10 mouse cellular contexts compared by ENCODE assay signal in the genomic region with DNA sequence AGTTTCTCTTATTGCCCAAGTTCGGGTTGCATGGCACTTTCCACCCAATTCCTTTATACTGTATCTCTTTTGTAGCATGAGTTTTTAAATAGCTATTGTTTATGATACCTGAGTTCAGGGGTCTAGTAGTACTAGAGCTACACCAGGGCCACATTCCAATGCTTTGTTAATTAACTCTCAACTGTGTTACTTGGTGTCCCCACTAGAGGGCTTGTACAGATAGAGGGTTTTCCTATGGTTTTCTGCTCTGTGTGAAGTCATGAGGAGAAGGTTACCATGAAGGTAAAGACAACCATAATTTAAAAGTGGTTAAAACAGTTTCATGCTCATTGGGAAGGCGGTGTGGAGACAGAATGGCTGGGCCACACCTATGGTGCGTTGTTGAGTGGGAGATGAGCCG.
DNase-seq lines count a peak whose midpoint lies in the region; ATAC-seq lines count a peak whose summit lies in the region.
"Had no signal": no experiment of that assay in that cellular context is flagged by ENCODE, and none has a peak within 500 bp of the region (broad histone marks: within the 10 kb centered on the region; RNA-seq: fewer than 3 reads in every experiment).

No protein-coding gene starts in this region.

- H3K4me2 ChIP-seq in midbrain, embryonic 11.5 days, result no peak overlapping the region
- H3K4me2 ChIP-seq in midbrain, embryonic 16.5 days (ENCODE audit: low read length), result no peak overlapping the region
- H3K4me2 ChIP-seq: hindbrain, embryonic 12.5 days; limb, embryonic 15.5 days had no signal

- H3K9me3 ChIP-seq in midbrain, embryonic 11.5 days (ENCODE audit: control insufficient read depth, low read length), result no peaks in the 10 kb centered on the region
- H3K9me3 ChIP-seq in midbrain, embryonic 16.5 days (replicated peaks; ENCODE audit: control insufficient read depth, low read length, poor library complexity, severe bottlenecking), result no peaks in the 10 kb centered on the region
- H3K9me3 ChIP-seq: hindbrain, embryonic 12.5 days; limb, embryonic 15.5 days had no signal

- no peak overlapping the region for H3K4me3 ChIP-seq in midbrain, embryonic 11.5 days (ENCODE audit: low read depth, low read length)
- no peak overlapping the region for H3K4me3 ChIP-seq in midbrain, embryonic 16.5 days (ENCODE audit: low read depth, low read length)
- H3K4me3 ChIP-seq: hindbrain, embryonic 12.5 days; limb, embryonic 15.5 days had no signal

- no peaks in the 10 kb centered on the region for H3K27me3 ChIP-seq in midbrain, embryonic 11.5 days (ENCODE audit: control insufficient read depth, insufficient read depth, low read length)
- no peaks in the 10 kb centered on the region for H3K27me3 ChIP-seq in midbrain, embryonic 16.5 days (ENCODE audit: control insufficient read depth, insufficient read depth, low read depth, low read length)
- H3K27me3 ChIP-seq: hindbrain, embryonic 12.5 days; limb, embryonic 15.5 days had no signal

- H3K27ac ChIP-seq in midbrain, embryonic 11.5 days (ENCODE audit: low read depth, low read length), result no peak overlapping the region
- no peak overlapping the region for H3K27ac ChIP-seq in midbrain, embryonic 16.5 days (ENCODE audit: low read length)
- H3K27ac ChIP-seq: hindbrain, embryonic 12.5 days; limb, embryonic 15.5 days had no signal

- peak; percentile 64; the same call in 1 of the 2 replicates for ATAC-seq in frontal cortex, adult (ENCODE audit: low TSS enrichment)
- ATAC-seq in midbrain, embryonic 11.5 days (ENCODE audit: low FRiP score), result 0 out of 2 replicates have a peak, but pooled peaks have one; percentile 24
- no peak for ATAC-seq in midbrain, embryonic 16.5 days

- no peak for DNase-seq in frontal cortex, postnatal 36 days (ENCODE audit: low spot score in 2 of 2)
- DNase-seq in midbrain, embryonic 11.5 days (ENCODE audit: low spot score, missing footprints), result no peak
- DNase-seq in embryo, embryonic 10 days (ENCODE audit: low spot score), result peak; percentile 54
- DNase-seq in retina, embryonic 14.5 days (ENCODE audit: low spot score), result peak; percentile 54
- DNase-seq in cerebellum, postnatal 4 days (ENCODE audit: low spot score in 2 of 2), result no peak
- DNase-seq in cerebellum, adult 11 months, result no peak

- 81% methylated on average over 4 of the region's 4 CpGs for WGBS in midbrain, embryonic 11.5 days
- 80% methylated on average over 4 of the region's 4 CpGs for WGBS in midbrain, embryonic 16.5 days

- H3K4me1 ChIP-seq in midbrain, embryonic 11.5 days (ENCODE audit: control insufficient read depth, insufficient read depth, low read length), result no peaks in the 10 kb centered on the region
- no peaks in the 10 kb centered on the region for H3K4me1 ChIP-seq in midbrain, embryonic 16.5 days (ENCODE audit: control insufficient read depth, insufficient read depth, low read length)
- H3K4me1 ChIP-seq: hindbrain, embryonic 12.5 days; limb, embryonic 15.5 days had no signal

- no peak overlapping the region for H3K9ac ChIP-seq in midbrain, embryonic 11.5 days (ENCODE audit: low read length)
- H3K9ac ChIP-seq in midbrain, embryonic 16.5 days (ENCODE audit: low read depth, low read length), result no peak overlapping the region
- H3K9ac ChIP-seq: hindbrain, embryonic 12.5 days; limb, embryonic 15.5 days had no signal

- no peaks in the 10 kb centered on the region for H3K36me3 ChIP-seq in midbrain, embryonic 11.5 days (ENCODE audit: control insufficient read depth, insufficient read depth, low read length)
- no peaks in the 10 kb centered on the region for H3K36me3 ChIP-seq in midbrain, embryonic 16.5 days (ENCODE audit: control insufficient read depth, insufficient read depth, low read length)
- H3K36me3 ChIP-seq: hindbrain, embryonic 12.5 days; limb, embryonic 15.5 days had no signal

Comparison
In these comparisons a context has a peak if more than half of its experiments do, and no peak if none do; other contexts are left out.
1. DNase-seq: peak in embryo, embryonic 10 days (single experiment) and retina, embryonic 14.5 days (single experiment); none in frontal cortex, postnatal 36 days (0 of 2), midbrain, embryonic 11.5 days (single experiment), cerebellum, postnatal 4 days (0 of 2) and cerebellum, adult 11 months (single experiment).